Mouse (Mus musculus) heart, adult 2 months (tissue): ENCODE results near the gene Cd164l2. TPM values are rescaled to one million over a fixed set of nuclear protein-coding genes. Genes with fewer than 3 reads are reported as not detected.

Experiments used
- DNase-seq, 2 experiments: peaks; one replicate each; pipeline ENCODE4 v3.0.0; 2021
- H3K27ac ChIP-seq: fragments of 200-600 bp; 2 replicates; pipeline ENCODE4 v1.8.1; 2022
- H3K27me3 ChIP-seq: fragments of 200-500 bp; 2 replicates; pipeline ENCODE4 v1.6.1; 2012; ENCODE audit warnings: mild to moderate bottlenecking, low read length, inconsistent platforms, mixed read lengths; ENCODE audit not compliant: control insufficient read depth, insufficient read depth
- H3K36me3 ChIP-seq: fragments of 200-500 bp; 2 replicates; pipeline ENCODE4 v1.6.1; 2012; ENCODE audit warnings: low read length, inconsistent platforms; ENCODE audit not compliant: control insufficient read depth, insufficient read depth
- H3K4me1 ChIP-seq: fragments of 200-500 bp; 2 replicates; pipeline ENCODE4 v1.6.1; 2011; ENCODE audit warnings: low read length; ENCODE audit not compliant: control insufficient read depth, insufficient read depth
- H3K4me3 ChIP-seq: fragments of 200-600 bp; 2 replicates; pipeline ENCODE4 v1.8.1; 2022
- H3K79me2 ChIP-seq: fragments of 200-500 bp; replicated peaks from 2 replicates; pipeline ENCODE4 v1.6.1; 2012; ENCODE audit warnings: mild to moderate bottlenecking, inconsistent platforms, low read length, moderate library complexity, mixed read lengths; ENCODE audit not compliant: control insufficient read depth, insufficient read depth
- H3K9ac ChIP-seq: fragments of 200-500 bp; 2 replicates; pipeline ENCODE4 v1.6.1; 2012; ENCODE audit warnings: low read depth, mild to moderate bottlenecking, control low read depth, inconsistent platforms, low read length, mixed read lengths
- CTCF ChIP-seq: fragments of 200-600 bp; IDR thresholded peaks from 2 replicates; pipeline ENCODE4 v1.8.1; 2022; ENCODE audit warnings: antibody characterized with exemption, mild to moderate bottlenecking, moderate library complexity
- EP300 ChIP-seq: fragments of 200-500 bp; IDR thresholded peaks from 2 replicates; pipeline ENCODE4 v1.6.1; 2011; ENCODE audit warnings: low read depth, low read length, control low read depth; ENCODE audit not compliant: insufficient read depth
- POLR2A ChIP-seq: fragments of 200-500 bp; IDR thresholded peaks from 2 replicates; pipeline ENCODE4 v1.6.1; 2011; ENCODE audit warnings: mild to moderate bottlenecking, low read depth, low read length, control low read depth; ENCODE audit not compliant: insufficient read depth
- WGBS: fragments of 180-500 bp; shearing (Covaris S2); methylation state at CpG from one replicate; pipeline ENCODE4 v1.1.7; 2018; 5-methylcytosine and 5-hydroxymethylcytosine counted together
- intact Hi-C: fragments of 180-260 bp; cut with DNase I; formaldehyde crosslinking; loops from one replicate; pipeline ENCODE4 v1.15.1; 2025
- polyA plus RNA-seq: library from polyadenylated mRNA; depleted of rRNA; stranded (reverse); fragments of >200 nt; gene quantifications from 2 replicates; pipeline ENCODE4 v1.2.3, GENCODE M21; 2012
- total RNA-seq, 2 experiments: library from RNA; stranded (reverse); gene quantifications; 2 replicates each; pipeline ENCODE4 v1.2.3; 2021

The Cd164l2 gene
- total and polyA plus RNA-seq, 3 experiments, result 0.66 TPM; not detected in 2

GRCm38 (mm10) chr4:133170616-133171015 is 41.3 kb upstream of the Cd164l2 start:
- no peaks in the 10 kb centered on the region for H3K27me3 ChIP-seq
- peak overlapping the region; percentile 72 for H3K27ac ChIP-seq
- intact Hi-C loops, result no loop called here
- no peak overlapping the region for H3K9ac ChIP-seq
- H3K36me3 ChIP-seq, result peaks cover 42% of the 10 kb centered on the region
- H3K4me3 ChIP-seq, result no peak overlapping the region
- no peak for DNase-seq
- peaks cover 46% of the 10 kb centered on the region for H3K4me1 ChIP-seq
- TF ChIP-seq CTCF, result no peak
- no peak for TF ChIP-seq POLR2A
- peaks cover 8% of the 10 kb centered on the region for H3K79me2 ChIP-seq

GRCm38 (mm10) chr4:133172451-133172850 is 39.5 kb upstream of the Cd164l2 start:
- no peak for DNase-seq
- Histone ChIP-seq H3K4me3 (no peak overlapping the region), H3K36me3 (peaks cover 52% of the 10 kb centered on the region), H3K79me2 (peaks cover 12% of the 10 kb centered on the region), H3K4me1 (peaks cover 50% of the 10 kb centered on the region), H3K27ac (peak overlapping the region; percentile 85), H3K27me3 (no peaks in the 10 kb centered on the region), H3K9ac (no peak overlapping the region)
- WGBS, result 45% methylated on average over 4 of the region's 4 CpGs
- TF ChIP-seq POLR2A, result no peak
- TF ChIP-seq EP300, result no peak
- TF ChIP-seq CTCF, result no peak
- intact Hi-C loops, result no loop called here

GRCm38 (mm10) chr4:133174361-133174760 is 37.6 kb upstream of the Cd164l2 start:
- peak overlapping the region; percentile 38; the same call in 1 of the 2 replicates for H3K9ac ChIP-seq
- H3K27me3 ChIP-seq, result no peaks in the 10 kb centered on the region
- WGBS, result 7% methylated on average over 4 of the region's 4 CpGs
- TF ChIP-seq EP300, result peak; percentile 62; the same call in 1 of the 2 replicates
- TF ChIP-seq POLR2A, result peak; percentile 64; the same call in 1 of the 2 replicates
- TF ChIP-seq CTCF, result no peak
- peaks cover 12% of the 10 kb centered on the region for H3K79me2 ChIP-seq
- DNase-seq, result peak in 1 of 2 experiments; percentile 58
- peaks cover 55% of the 10 kb centered on the region for H3K4me1 ChIP-seq
- peak overlapping the region; percentile 85 for H3K27ac ChIP-seq
- intact Hi-C loops, result loop anchor here (2.0 kb wide), 1 partner anchor 44 kb away; the partner anchor contains the start of gene Wasf2
- peaks cover 60% of the 10 kb centered on the region for H3K36me3 ChIP-seq
- peak overlapping the region; percentile 24 for H3K4me3 ChIP-seq

- H3K36me3 ChIP-seq, result peaks cover 58% of the 10 kb centered on the region
- TF ChIP-seq EP300 (no peak), POLR2A (no peak), CTCF (no peak)
- H3K27me3 ChIP-seq, result no peaks in the 10 kb centered on the region
- no peak for DNase-seq
- peaks cover 12% of the 10 kb centered on the region for H3K79me2 ChIP-seq
- H3K27ac ChIP-seq, result peak overlapping the region; percentile 85
- peak overlapping the region; percentile 25; the same call in 1 of the 2 replicates for H3K9ac ChIP-seq
- intact Hi-C loops, result loop anchor here (2.0 kb wide), 1 partner anchor 44 kb away; the partner anchor contains the start of gene Wasf2
- no peak overlapping the region; the same call in 1 of the 2 replicates for H3K4me3 ChIP-seq
- 61% methylated on average over 7 of the region's 7 CpGs for WGBS
- peaks cover 52% of the 10 kb centered on the region for H3K4me1 ChIP-seq
Observed at GRCm38 (mm10) chr4:133175274-133175673, 36.7 kb upstream of the Cd164l2 start.

- TF ChIP-seq CTCF (no peak), POLR2A (no peak), EP300 (0 out of 2 replicates have a peak, but pooled peaks have one; percentile 11)
- intact Hi-C loops, result loop anchor here (2.0 kb wide), 1 partner anchor 45 kb away; the partner anchor contains the start of gene Wasf2
- H3K4me3 ChIP-seq, result no peak overlapping the region
- H3K4me1 ChIP-seq, result peaks cover 47% of the 10 kb centered on the region
- WGBS, result 28% methylated on average over 14 of the region's 14 CpGs
- H3K27me3 ChIP-seq, result no peaks in the 10 kb centered on the region
- H3K27ac ChIP-seq, result peak overlapping the region; percentile 85
- H3K79me2 ChIP-seq, result peaks cover 14% of the 10 kb centered on the region
- H3K36me3 ChIP-seq, result peaks cover 51% of the 10 kb centered on the region
- DNase-seq, result no peak
- peak overlapping the region; percentile 55 for H3K9ac ChIP-seq
Observed at GRCm38 (mm10) chr4:133175998-133176760, 35.8 kb upstream of the Cd164l2 start.

- DNase-seq, result no peak
- H3K36me3 ChIP-seq, result peaks cover 48% of the 10 kb centered on the region
- TF ChIP-seq POLR2A, result no peak
- H3K27ac ChIP-seq, result peak overlapping the region; percentile 85
- no peaks in the 10 kb centered on the region for H3K27me3 ChIP-seq
- WGBS, result 61% methylated on average over 18 of the region's 18 CpGs
- H3K4me1 ChIP-seq, result peaks cover 43% of the 10 kb centered on the region
- intact Hi-C loops, result no loop called here
- no peak overlapping the region for H3K4me3 ChIP-seq
- H3K79me2 ChIP-seq, result peaks cover 12% of the 10 kb centered on the region
- no peak overlapping the region for H3K9ac ChIP-seq
Observed at GRCm38 (mm10) chr4:133176761-133177403, 35.0 kb upstream of the Cd164l2 start.
